Mouse (Mus musculus): Measurements from ENCODE around the gene Faiml. TPM values are rescaled to one million over a fixed set of nuclear protein-coding genes. Genes with fewer than 3 reads are reported as not detected.

The Faiml gene
- polyA plus RNA-seq, 1 experiment: not detected

DNA sequence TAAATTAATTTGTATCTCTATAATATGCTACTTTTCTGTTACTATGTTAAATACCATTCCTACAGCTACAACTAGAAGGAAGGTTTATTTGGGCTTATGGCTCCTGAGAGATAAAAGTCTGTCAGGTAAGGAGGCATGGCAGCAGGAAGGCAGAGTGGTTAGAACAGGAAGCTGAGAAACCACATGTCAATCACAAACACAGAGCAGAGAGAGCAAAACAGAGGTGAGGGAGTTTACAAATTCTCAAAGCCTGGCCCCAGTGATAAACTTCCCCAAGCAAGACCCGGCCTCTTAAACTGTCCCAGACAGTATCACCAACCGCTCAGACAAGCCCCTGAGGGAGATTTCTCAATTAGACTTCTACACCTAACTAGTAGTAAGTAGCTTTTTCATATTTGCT lies 20.9 kb downstream of the Faiml start:
- Histone ChIP-seq H3K9me3 (ENCODE audit: control insufficient read depth, low read length) (no peaks in the 10 kb centered on the region), H3K4me3 (replicated peaks) (no peak overlapping the region), H3K27me3 (ENCODE audit: control insufficient read depth) (no peaks in the 10 kb centered on the region), H3K4me1 (ENCODE audit: control insufficient read depth) (no peaks in the 10 kb centered on the region), H3K36me3 (ENCODE audit: control insufficient read depth) (no peaks in the 10 kb centered on the region)
- TF ChIP-seq TAL1 (IDR thresholded peaks at IDR 0.05; ENCODE audit: low read length): no peak
- no peak for TF ChIP-seq GATA1 (IDR thresholded peaks at IDR 0.05; ENCODE audit: low read length)

DNA sequence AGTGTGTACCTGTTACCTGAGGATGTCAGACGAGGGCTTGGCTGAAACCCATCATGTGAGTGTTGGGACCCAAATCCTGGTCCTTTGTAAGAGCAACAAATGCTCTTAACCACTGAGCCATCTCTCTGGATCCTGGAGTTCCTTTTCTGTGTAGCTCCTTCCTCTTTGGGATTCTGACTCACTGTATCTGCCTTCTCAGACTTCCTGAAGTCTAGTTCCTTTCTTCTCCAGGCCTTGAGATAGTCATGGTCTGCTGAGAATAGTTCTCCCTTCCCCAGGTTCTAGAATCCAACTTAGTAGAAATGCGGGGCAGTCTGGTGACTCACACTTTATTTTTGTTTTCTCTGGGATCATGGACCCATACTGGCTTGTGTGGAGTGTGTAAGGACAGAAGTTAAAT lies 24.4 kb downstream of the Faiml start:
- H3K27me3 ChIP-seq (ENCODE audit: control insufficient read depth): no peaks in the 10 kb centered on the region
- H3K9me3 ChIP-seq (ENCODE audit: control insufficient read depth, low read length): no peaks in the 10 kb centered on the region
- TF ChIP-seq TAL1 (IDR thresholded peaks at IDR 0.05; ENCODE audit: low read length): no peak
- TF ChIP-seq GATA1 (IDR thresholded peaks at IDR 0.05; ENCODE audit: low read length): no peak
- no peaks in the 10 kb centered on the region for H3K4me1 ChIP-seq (ENCODE audit: control insufficient read depth)
- H3K36me3 ChIP-seq (ENCODE audit: control insufficient read depth): no peaks in the 10 kb centered on the region
- H3K4me3 ChIP-seq (replicated peaks): no peak overlapping the region

DNA sequence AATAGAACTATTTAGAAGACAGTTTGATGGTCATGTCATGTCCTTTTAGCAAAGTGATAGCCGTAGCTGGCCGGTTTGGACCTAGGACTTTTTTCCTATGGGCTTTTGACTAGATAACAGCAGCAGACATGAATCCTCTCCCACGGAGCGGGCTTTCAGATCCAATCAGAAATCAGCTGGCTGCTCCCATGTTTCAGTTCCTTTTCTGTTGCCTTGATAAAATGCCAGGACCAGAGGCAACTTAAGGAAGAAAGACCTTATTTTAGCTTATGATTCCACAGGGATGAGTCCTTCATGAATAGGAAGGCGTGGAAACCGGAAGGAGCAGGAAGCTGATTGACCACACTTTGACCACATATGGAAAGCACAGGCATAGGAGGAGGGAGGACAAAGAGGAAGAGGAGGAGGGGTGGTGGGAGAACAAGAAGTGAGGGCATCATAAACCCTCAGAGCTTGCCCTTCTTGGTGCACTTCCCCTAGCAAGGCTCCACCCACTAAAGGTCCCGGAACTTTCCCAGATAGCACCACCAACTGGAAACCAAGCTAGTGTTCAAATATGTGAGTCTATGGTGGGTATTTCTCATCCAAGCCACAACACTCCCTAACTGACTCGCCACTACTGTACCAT lies 53.9 kb downstream of the Faiml start:
- peak overlapping the region; percentile 8 for H3K4me3 ChIP-seq (replicated peaks)
- H3K9me3 ChIP-seq (ENCODE audit: control insufficient read depth, low read length): no peaks in the 10 kb centered on the region
- no peaks in the 10 kb centered on the region for H3K27me3 ChIP-seq (ENCODE audit: control insufficient read depth)
- no peak for TF ChIP-seq GATA1 (IDR thresholded peaks at IDR 0.05; ENCODE audit: low read length)
- no peak for TF ChIP-seq TAL1 (IDR thresholded peaks at IDR 0.05; ENCODE audit: low read length)
- no peaks in the 10 kb centered on the region for H3K36me3 ChIP-seq (ENCODE audit: control insufficient read depth)
- H3K4me1 ChIP-seq (ENCODE audit: control insufficient read depth): peaks cover 17% of the 10 kb centered on the region

DNA sequence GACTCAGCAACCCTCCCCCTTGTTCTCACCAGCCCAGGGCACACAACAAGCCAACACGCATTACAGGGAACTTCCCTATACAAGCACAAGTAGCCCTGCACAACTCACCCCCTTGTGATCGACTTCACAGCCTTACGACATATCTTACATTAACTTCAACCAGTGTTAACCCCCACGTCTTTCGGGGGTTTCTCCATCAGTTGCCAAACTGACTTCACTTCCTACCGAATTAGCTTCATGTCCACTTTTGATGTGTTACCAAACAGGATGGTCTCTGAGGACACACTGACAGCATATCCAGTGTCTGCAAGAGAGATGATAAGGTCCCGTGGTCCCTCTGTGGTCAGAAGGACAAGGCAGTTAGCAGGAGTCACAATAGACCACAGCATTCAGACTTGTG lies 54.9 kb downstream of the Faiml start:
- Histone ChIP-seq H3K9me3 (ENCODE audit: control insufficient read depth, low read length) (no peaks in the 10 kb centered on the region), H3K4me3 (replicated peaks) (no peak overlapping the region), H3K27me3 (ENCODE audit: control insufficient read depth) (no peaks in the 10 kb centered on the region), H3K36me3 (ENCODE audit: control insufficient read depth) (no peaks in the 10 kb centered on the region), H3K4me1 (ENCODE audit: control insufficient read depth) (peaks cover 17% of the 10 kb centered on the region)
- TF ChIP-seq GATA1 (IDR thresholded peaks at IDR 0.05; ENCODE audit: low read length) (no peak), TAL1 (IDR thresholded peaks at IDR 0.05; ENCODE audit: low read length) (no peak)

DNA sequence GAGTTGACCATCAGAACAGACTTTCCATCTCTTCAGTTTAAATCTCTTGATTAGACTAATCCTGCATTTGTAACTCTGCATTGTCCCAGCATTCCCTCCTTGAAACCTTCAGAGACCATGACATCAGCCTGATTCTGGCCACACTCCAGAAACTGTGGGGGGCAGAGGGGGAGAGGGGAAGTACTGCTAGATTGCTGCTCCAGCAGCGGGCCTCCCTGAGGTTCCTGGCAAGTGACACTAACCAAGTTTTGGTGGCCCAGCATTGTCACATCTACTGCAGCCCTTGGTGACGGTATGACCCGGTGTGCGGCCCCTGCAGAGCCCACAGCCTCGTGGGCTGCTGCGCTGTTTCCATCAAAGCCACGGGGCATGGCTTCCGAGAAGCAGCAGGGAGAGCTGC lies 56.8 kb downstream of the Faiml start:
- Histone ChIP-seq H3K9me3 (ENCODE audit: control insufficient read depth, low read length) (no peaks in the 10 kb centered on the region), H3K4me1 (ENCODE audit: control insufficient read depth) (peaks cover 17% of the 10 kb centered on the region)

More for the DNA sequence above, 56.8 kb downstream of the Faiml start:
- TF ChIP-seq GATA1 (IDR thresholded peaks at IDR 0.05; ENCODE audit: low read length) (no peak), TAL1 (IDR thresholded peaks at IDR 0.05; ENCODE audit: low read length) (no peak)
- no peaks in the 10 kb centered on the region for H3K36me3 ChIP-seq (ENCODE audit: control insufficient read depth)
- H3K4me3 ChIP-seq (replicated peaks): no peak overlapping the region
- H3K27me3 ChIP-seq (ENCODE audit: control insufficient read depth): no peaks in the 10 kb centered on the region

Other genes with a start within 250 kb of the Faiml start
- not detected in 2 replicates for gene Gm1123, start 201.5 kb downstream of the Faiml start, polyA plus RNA-seq (2012)
- 0.11 and 0.12 TPM in 2 replicates for gene Pik3cb, start 96.6 kb downstream of the Faiml start, polyA plus RNA-seq (2012)
- gene Cep70, start 6.1 kb upstream of the Faiml start, polyA plus RNA-seq (2012): 0.19 and 0.29 TPM in 2 replicates
- gene Esyt3, start 121.3 kb upstream of the Faiml start, polyA plus RNA-seq (2012): not detected in 2 replicates
- gene Mras, start 200.1 kb upstream of the Faiml start, polyA plus RNA-seq (2012): 0.01 TPM in 1 of 2 replicates, not detected in the other
- not detected in 2 replicates for gene Nme9, start 214.2 kb upstream of the Faiml start, polyA plus RNA-seq (2012)